Mouse (Mus musculus) fibroblast of lung, adult 2 months (primary cell): ENCODE results near the gene Pars2.

Experiments used
- DNase-seq: peaks from one replicate; pipeline ENCODE4 v3.0.0-alpha.2; 2011; ENCODE audit warnings: low read depth

Pars2 gene

DNA sequence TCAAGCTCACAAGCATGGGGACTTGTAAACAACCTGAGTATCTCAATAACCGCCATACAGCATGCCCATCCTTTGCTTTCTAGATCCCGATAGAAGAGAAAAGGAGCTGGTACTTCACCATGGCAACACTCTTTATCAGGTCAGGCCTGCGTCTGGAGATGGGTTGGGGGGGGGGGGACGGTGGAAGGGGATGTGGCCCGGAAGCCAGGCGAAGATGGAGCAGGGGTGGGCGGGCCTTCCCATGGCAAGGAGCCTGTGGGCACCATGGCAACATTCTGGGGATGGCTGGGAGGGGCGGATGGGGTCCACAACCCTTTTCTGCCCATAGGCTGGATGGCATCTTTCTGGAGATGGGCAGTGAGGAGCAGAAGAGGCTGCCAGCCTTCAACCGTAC lies 16.8 kb upstream of the Pars2 start:
- DNase-seq = no peak

DNA sequence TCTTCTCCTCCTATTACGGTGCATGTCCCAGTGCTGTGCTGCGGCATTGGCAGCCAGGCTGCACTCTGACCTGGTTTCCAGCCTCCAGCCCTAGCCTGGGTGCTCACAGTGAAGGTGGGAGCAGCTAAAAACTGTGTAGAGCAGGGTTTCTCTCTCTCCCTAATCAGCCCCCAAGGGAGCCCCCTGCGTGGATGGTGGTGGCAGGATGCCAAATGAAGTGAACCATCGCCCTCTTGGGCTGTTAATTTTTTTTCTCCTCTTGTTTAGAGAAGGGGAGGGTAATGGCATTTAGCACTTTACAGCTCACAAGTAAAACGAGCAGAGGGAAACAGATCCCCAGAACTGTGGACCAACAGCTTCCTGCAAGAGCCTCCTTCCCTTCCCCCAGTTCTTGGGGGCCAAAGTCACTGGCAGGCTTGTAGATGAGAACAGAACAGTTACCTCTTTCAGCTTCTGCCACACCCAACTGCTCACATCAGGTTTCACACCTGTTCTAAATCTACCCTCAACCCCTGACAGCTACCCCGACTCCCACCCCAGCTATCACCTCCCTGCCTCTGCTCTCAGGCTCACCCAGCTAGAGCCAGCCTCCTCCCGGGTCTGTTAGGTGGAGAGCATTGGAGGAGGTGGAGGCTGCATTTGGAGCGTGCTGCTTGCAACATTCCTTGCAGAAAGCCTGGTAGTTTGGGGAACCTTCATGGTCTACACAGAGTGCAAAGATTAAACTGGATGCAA lies 7.2 kb upstream of the Pars2 start:
- DNase-seq = no peak

DNA sequence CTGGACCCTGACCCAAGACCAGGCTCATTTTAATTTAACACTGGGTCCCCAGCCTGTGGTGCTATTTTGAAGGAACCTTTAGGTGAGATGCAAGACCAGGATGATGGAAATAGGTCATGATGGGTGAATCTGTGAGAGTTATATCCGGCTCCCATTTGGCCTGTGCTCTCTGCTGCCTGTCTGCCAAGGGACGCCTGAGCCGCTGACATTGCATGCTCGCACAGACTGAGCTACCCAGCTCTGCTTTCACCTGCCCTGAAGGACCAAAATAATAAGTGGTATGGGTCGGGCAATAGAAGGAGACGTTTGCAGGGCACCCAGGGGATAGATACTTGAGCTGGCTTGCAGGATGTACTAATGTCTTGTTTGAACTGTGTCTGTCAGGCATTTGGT lies 6.7 kb upstream of the Pars2 start:
- DNase-seq = no peak

DNA sequence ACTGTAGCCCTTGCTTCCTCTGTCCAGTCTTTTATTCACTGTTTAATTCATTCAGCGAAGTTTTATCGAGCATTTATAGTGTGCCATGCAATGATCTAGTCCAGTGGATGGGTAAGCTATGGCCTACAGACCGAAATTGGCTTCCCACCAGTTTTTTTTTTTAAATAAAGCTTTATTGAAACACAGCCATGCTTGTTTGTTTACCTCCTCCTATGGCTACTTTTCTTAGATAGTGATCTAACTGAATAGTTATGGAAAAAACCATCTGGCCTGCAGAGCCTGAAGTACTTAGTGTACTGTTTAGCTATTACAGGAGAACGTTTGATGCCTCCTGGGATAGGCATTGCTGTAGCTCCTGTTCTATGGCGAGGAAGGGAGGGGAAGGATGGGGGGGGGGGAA lies 5.1 kb upstream of the Pars2 start:
- DNase-seq = no peak

DNA sequence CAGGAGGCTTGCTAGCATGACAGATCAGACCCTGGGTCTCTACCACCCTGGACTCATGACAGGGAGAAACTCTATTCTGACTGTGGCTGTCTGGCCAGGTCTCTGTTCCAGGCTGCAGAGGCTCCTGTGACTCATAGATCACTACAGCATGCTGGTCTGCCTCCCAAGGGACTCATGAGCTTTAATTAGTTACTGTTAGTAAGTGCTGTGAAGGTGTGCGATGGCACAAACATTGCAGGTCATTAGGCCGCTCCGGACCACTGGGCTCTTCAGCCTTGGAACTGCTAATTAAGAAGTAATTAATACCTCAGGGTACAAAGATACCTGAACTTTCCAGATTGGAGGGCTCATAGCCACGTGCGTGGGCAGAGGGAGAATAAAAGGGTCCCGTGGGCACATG lies 3.7 kb upstream of the Pars2 start:
- no peak for DNase-seq

DNA sequence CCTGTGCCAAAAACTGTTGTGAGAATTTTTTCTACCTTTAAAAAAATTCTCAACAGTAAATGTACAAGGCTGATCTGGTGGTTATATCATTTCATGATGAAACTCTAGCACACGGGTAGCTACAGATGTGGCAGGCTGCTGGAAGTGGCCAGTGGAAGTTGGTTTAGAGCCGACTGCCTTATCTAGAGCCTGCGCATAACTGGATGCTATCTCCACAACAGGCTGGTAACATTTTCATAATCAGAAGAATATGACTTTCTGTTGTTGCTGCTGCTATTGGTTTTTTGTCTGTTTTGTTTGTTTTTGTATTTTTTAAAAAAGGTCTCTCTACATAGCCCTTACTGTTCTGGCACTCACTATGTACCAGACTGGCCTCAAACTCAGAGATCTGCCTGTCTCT lies 1.7 kb downstream of the Pars2 start:
- DNase-seq = no peak

DNA sequence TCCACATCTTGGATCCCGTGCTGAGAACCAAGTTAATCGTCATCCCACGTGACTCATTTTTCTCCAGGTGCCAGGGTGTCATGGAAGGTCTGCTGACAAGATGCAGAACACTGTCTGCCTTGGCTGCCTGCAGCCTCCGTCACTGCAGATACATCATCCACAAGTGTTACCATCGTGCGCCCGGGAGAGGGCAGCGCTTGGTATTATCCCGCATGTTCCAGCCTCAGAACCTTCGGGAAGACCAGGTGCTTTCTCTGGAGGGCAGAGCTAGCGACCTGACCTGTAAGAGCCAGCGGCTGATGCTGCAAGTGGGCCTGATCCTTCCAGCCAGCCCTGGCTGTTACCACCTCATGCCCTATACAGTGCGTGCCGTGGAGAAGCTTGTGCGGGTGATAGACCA lies 2.2 kb downstream of the Pars2 start:
- no peak for DNase-seq

DNA sequence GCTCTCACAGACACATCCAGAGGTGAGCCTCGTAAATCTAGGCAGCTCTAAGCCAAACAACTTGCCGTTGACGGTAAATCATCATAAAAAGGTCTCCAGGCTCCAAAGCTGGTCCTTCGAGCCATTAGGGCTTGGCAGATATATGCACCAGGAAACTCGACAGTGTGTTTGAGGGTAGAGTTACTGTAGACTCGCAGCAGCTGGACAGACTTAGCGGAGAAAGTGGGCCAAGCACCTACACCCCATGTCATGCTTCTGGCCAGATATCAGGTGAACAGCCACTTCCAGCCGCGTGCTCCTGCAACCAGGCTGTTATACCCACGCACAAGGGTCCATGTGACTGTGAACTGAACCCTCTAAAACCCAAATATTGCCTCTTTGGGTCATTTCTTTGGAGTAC lies 4.8 kb downstream of the Pars2 start:
- no peak for DNase-seq

DNA sequence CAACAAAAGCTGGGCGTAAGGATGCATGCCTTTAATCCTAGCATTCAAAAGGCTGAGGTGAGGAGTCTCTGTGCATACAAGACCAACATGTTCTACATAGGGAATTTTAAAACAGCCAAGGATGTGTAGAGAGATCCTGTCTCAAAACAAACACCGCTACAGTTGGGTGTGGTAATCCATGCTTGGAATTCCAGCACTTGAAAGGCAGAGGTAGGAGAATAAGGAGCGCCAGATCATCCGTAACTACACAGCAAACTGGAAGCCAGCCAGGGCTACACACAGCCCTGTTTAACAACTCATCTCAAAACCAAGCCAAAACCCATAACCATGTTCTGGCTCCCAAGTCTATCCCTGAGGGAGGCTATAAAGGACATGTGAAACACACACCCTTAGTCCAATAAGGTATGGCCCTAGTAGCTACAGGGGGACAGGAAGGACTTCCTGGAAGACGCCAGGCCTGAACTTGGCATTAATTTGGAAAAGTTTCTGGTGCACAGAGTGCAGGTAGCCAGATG lies 13.1 kb downstream of the Pars2 start:
- DNase-seq = no peak

DNA sequence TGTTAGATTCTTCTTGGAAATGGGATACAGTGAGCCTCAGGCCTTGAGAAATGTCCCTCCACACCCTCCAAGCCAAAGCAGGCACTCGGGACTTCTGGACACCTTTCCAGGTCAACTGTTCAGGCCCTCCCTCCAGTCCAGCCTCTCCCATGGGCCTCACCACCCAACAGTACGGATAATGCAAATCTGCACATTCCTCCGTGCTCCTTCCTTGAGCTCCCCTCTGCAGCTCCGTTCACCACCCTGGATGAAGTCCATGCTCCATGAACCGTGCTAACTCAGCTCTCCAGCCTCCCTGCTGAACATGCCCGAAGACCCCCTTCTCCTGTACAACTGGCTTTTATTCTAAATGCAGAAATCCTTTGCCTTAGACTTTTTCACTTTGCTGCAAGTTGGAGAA lies 13.8 kb downstream of the Pars2 start:
- no peak for DNase-seq

DNA sequence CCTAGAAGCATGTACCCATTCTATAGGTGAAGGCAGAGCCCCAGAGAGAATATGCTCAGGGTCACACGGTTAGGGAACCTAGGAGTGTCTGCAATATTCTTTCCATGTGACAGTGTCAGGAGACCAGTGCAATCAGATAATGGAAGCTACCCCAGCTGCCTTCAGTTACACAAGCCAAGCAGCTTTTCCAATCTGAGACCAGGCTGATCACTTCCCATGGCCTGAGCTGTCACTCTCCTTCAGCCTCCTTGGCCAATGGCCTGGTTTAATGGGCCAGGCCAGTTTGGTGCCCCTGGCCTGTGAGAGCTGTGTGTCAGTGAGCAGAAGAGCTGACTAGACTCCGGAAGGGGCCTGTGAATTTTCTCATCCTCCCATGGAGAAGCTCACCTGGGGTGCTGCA lies 14.4 kb downstream of the Pars2 start:
- no peak for DNase-seq

DNA sequence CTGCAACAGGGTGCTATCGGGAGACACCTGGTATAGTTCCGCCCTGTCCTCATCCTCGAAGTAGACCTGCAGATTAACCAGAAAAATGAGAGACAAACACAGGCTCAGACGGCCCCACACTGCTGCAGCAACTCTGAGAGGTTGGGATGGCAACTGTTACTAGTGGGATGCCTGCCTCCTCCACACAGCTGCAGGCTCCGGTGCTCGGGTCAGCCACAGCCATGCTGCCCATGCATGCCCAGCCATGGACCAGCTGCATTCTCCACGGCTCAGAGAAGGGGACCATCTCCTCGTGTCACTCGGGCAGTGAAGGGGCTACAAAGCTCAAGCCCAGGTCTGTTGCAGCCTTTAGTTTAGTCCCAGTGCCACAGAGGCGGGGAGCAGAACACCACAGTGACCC lies 14.8 kb downstream of the Pars2 start:
- DNase-seq = no peak

DNA sequence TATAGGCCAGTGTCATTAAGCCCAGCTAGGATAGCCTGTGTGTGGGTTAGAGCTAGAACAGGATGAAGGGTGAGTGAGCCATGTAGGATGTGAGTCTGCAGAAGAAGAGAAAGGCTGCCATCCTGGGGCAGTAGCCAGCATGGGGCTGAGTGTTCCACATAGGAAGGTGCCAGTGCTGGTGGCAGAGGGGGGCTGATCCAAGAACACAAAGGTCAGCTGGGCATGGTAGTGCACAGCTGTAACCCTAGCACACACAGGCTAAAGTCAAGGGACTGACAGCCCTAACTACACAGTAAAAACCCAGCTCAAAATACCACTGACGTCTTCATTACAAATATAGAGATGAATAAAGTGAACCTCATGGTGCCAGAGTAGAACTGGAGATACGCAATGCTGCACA lies 15.7 kb downstream of the Pars2 start:
- DNase-seq = no peak

DNA sequence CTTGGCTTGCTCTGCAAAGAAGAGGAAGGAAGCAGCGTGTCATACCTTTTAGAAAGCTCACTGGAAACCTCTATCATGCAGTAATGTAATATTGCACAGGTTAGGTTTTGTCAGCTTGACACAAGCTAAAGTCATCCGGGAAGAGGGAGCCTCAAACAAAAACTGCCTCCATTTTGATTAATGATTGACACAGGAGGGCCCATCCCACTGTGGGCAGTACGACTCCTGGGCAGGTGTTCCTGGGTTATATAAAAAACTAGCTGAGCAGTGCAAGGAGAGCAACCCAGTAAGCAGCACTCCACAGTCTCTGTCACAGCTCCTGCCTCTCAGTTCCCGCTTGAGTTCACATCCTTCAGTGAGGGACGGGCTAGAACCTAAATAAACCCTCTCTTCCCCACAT lies 25.9 kb downstream of the Pars2 start:
- no peak for DNase-seq

DNA sequence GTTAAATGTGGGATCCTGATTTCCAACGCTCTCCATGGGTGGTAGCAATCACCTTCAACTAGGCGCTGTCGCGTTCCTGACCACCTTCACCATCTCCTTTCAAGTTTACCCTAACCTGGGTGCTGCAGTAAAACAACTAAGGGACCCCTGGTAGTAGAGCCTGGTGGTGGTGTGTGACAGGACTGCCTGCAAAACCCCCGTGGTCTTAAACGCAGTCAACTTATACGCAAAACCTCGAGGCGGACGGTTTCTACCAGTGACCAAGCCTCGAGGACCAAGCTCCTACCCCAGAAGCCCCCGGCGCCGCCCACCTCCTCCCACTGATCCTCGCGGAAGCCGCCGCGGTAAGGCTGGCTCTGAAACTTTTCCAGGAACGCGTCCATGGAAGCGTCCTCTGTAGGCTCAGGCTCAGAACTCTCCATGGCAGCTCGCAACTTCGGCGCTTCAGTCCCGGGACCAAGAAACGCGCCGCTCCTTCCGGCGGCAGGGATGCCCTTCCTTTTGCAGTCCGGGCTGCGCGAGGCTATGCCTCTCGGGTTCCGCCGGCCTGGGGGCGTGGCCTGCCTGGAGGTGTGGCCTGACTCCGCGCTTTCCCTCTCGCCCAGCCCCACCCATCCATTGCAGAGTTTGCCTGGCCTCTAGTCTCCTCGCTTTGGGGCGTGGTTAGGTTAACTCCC lies 27.7 kb downstream of the Pars2 start, which contains the start of gene Ttc4:
Ttc4 (minus strand) TSS at position 503 of the 677 bp plus-strand sequence.
- DNase-seq = peak; percentile 66

DNA sequence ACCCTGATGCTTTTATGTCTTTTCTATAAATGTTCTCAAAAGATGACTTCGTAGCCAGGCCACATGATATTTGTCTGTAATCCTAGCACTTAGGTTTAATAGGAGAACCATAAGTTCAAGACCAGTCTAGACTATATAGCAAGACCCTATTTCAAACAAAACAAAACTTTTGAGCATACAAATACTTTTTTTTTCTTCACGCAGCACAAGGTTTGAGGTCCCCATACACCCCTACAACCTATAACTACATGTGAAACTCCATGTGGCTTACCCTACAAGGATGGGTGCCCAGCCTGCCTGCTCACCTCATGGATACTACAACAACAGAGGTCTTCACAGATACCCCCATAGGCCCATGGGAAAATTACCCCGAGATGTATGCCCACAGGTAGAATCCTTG lies 28.3 kb downstream of the Pars2 start:
- DNase-seq = no peak

DNA sequence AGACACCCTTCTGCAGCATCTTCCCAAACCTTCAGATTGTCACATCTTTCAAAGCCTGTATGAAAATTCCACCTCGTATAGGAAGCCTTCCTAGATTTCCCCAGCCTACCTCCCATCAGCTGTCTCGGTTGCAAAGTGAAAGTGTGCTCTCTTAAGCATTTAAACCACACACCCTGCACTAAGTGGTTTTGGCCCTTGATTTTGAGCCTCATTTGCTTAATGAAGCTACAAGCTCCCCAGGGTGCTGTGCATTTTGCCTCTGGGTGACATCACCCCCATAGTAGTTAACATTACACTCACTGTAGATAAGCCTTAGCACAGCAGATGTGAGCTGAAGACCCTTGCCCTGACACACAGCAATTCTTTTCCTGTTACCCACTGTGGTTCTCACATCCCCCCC lies 30.1 kb downstream of the Pars2 start:
- DNase-seq = no peak

DNA sequence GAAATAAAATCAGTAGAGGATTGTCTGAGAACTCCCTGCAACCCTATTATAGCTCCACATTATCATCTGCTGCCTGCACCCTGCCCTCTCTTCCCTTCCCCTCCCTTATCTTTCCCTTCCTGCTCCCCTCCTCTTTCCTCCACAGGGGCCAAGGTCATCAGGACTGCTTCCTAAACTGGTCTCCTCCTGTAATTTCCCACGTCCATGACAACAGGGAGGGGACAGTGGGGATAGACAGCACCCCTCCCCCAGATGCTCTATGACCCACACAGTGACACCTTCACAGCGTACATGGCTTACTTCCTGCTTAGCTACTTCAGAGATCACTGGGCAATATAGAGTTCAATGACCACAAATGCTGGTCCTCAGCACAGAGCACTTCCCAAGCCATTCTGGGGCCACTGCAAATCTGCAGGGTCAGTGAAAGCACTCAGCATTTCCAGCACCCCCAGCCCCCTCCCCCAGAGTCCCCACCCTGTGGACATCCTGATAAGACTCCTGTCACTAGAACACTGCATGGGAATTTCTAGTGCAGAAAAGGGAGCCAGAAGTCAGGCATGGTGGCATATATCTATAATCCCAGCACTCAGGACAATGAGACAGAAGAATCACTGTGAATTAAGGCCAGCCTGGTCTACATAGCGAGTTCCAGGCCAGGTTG lies 37.9 kb downstream of the Pars2 start:
- DNase-seq = no peak

DNA sequence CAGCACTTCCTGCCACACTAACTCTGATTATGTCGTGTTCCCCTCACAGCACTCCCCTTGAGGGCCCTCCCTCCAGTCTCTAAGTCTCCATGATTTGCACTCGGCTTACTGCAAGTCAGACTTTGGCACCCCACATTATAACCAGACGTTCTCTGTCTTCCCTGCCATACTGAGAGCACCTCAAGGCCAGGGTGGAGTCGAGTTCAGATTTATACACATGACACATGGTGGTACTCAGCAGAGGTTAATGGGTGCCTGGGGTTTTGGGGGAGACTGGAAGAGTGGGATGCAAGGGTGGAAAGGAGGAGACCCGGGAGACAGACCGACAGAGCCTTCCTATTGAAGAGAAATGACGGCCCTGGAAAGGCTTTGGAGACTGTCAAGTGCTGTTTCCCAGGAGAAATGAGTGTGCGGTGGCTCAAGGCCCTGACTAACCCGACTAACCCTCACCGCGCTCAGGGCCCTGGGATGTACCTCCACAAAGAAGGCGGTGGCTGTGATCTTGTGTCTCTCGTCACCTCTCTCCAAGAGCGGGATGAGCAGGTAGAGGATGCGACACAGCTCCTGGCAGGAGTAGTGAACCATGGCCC lies 43.1 kb downstream of the Pars2 start:
- no peak for DNase-seq

DNA sequence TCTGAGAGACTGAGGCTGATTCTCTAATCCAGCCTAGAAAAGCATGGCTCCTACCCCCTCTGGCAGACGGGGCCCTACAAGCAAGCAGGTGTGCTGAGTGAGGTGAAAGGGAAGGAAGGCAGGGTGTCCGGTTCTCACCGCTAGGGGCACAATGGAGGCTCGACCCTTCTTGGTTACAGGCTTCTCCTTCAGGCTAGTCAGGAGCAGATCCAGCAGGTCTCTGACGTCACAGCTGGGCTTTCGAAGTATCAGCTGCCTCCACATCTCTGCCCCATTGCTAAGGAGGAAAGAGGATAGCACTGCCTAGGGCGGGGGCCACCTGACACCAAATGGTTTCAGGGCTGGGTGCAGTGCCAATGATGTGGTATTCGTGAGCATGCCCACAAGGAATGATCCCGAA lies 49.1 kb downstream of the Pars2 start:
- peak; percentile 9 for DNase-seq

DNA sequence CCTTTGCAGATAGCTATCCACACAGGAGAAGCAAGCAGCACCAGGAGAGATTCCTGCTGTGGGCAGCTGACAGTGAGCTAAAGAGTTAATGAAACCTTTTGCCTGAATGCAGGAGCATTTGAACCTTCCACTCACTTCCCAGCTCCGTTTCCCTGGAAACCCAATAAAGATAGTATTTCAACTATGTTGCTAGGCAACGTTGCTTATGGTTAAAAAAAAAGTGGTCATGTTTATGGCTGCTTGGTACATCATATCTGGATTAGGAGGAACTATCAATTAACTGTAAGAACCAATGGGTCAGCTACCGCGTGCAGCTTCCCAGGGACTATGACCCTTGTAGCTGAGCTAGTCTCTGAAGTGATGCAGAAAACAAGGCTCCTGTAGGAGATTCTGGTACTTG lies 49.9 kb downstream of the Pars2 start:
- no peak for DNase-seq

DNA sequence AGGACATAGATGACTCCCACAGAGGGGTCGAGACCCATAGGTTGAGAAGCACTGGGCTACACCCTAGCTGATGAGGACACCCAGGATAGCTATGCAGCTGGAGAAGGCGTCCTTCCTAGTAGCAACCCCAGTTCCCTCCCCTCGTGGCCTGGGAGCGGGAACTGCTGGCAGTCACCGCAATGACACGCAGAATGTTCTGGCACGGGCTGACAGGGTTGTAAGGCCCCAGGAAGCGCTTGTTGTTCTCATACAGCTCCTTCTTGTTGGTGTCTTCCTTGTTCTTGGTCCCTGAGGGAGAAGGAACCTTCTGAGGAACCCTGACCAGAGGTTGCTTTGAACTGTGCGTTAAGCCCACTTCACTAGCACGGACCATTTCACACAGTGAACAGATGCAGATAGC lies 53.1 kb downstream of the Pars2 start:
- DNase-seq = no peak

DNA sequence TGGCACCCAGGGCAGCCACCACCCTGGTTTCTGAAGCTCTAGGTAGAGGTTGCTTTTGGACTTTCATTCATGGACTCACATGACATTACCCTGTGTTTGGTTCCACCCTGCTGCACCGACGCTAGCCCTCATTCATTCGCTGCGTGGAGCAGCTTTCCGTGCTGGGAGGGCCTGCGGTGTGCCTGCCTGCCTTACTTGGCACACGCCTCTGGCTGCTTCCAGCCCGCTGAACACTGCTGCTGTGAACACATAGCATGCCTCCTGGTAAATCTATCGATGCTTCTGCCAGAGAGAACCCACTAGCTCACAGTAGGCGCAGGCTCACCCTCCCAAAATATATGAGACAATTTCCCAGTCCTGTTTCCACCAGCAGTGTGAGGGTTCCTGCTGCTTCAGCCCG lies 53.5 kb downstream of the Pars2 start:
- DNase-seq = no peak
